Mouse (Mus musculus): ENCODE results near the gene Noc4l. TPM values are rescaled to one million over a fixed set of nuclear protein-coding genes. Genes with fewer than 3 reads are reported as not detected.

The Noc4l gene
- total RNA-seq, 2 experiments from 2014 or later, result 20.0 to 24.7 TPM

DNA sequence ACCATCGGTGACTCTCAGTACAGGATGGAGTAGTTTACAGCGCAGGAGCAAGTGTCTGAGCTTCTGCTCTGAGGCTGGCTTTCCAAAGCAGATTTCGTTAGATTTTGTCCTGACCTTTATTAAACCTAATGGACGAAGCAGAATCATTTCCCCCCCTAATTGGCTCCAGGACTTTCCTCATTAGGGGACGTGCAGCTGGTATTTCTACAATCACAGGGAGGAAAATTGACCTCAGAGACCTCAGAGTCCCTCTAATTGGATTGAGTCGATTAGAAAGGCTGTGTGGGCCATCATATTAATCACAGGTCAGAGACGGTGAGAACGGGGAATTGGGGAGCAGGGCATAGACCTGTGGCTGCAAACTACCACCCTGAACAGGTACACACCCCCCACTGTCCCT, 44.3 kb downstream of the Noc4l start:
- no peak for DNase-seq

DNA sequence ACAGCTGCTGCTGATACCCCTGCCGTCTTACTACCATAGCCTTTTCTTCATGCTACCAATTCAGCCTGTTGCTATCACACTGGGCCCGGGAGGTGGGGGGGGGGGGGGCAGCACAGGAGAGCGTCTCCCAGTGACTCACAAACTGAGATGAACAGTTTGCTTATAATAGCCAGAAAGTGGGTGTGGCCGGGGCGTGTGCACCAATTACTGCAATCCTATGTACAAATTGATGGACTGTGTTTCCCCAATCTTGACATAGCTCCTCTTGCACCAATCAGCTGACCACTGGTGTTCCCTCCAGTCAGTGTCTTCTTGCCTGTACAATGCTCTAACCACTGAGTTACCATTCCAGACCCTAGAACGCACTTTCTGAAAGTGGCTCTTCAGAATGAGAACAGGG, 44.9 kb downstream of the Noc4l start:
- no peak for DNase-seq

DNA sequence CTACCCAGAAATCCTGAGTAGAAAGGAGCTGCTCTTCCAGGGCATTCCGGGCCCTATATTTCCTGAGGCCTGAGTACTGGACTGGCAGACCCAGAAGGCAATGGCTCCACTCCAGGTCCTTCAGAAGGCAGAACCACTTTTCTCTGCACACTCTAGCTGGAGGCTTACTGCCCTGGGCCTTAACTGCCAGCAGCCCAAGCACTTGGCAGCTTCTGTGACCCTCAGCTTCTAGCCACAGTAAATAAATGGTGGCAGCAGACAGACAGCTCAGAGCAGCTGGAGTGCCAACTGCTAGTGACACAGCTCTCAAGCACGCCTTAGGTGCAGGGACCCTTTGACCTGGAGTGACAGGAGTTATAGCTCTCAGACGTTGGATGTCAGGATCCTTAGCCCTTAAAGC, 45.5 kb downstream of the Noc4l start:
- DNase-seq, result no peak

DNA sequence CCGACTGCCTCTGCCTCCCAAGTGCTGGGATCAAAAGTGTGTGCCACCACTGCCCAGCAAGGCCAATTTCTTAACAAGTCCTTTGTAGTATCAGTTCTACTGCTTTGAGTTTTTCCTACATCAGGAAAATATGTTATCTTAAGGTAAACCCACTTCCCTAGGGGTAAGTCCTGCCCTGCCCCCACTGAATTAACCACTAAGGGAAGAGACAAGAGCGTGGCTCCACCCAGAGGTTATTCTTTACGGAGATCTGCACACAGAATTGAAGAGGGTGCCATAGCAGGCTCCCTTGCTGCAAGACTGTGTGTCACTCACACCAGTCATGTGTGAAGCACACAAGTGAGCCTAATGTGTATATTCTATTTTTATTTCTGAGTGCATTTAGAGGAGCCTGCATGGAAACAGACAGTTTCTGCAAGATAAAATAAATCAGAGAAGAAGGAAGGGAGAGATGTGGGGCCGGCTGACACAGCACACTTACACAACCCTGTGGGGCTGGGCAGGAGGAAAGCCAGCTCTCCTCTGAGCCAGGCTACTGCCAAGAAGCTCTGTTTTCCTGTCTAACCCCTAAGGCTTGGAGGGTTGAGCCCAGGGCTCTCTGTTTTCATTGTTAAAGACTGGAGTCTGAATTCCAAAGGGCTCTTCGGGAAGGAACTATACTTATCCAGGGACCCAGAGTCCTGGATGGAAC, 47.5 kb downstream of the Noc4l start:
- DNase-seq, result no peak

DNA sequence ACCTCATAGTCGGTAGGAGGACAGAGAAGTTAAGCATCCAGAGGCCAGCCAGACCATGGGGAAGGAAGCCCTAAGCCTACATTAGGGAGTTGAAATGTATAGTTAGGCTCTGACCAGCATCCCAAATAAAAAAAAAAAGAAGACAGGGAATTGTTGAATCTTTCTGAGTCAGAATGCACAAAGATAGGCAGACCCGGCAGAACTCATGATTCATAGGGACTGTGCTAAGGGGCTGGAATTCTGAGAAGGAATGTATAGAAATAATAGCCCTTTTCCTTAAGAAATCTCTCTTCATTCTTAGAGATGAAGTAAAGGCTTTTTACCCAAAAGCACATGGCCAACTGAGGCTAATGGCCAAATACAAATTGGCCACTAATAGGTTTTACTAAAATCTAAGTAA, 48.9 kb downstream of the Noc4l start:
- DNase-seq, result no peak

DNA sequence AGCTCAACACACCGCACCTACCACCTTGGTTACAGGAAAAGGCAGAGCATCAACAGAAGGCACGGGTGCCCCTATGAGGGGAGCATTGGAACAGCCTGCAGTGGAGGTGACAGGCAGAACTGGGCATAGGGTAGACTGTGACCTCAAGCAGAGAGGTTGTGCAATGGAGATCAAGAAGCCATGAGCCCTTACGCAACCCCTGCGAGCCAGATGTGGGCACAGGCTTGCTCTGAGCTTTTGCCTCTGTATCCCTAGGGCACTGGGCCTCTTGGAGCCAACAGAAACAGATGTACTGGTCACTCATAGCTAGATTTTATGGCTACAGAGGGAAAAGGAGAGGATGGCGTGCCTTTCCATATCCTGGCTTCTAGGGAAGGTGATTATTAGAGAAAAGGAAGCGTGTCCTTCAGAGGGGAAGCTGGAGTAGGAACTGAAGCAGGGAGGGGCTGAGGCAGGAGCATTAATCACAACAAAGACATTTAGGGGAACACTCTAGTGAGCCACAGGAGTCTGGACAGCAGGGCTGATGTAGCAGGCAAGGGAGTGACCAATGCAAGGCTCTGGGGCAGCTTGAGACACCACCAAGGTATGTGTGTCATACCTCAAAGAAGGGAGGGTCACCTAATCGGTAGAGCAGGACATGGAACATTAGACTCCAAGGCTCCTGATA, 50.1 kb downstream of the Noc4l start:
- no peak for DNase-seq

Small RNA genes within 50 kb of the gene (microRNA-seq; reads per million reads assigned to microRNA genes)
- 1.2 to 2.1 reads per million in 2 experiments for gene Mir7026

Other genes with a start within 250 kb of the Noc4l start
- 10 to 100 TPM; 78.1 to 89.6 TPM for gene Fbrsl1, start 204.9 kb downstream of the Noc4l start, total RNA-seq (2021)
- gene Galnt9, start 109.1 kb downstream of the Noc4l start, total RNA-seq (2021), result 100 to 1,000 TPM; 105 to 109 TPM
- 10 to 100 TPM; 26.0 to 28.8 TPM for gene Ddx51, start within 50 bp of the Noc4l start, total RNA-seq (2021)
- 100 to 1,000 TPM in 1 of 2 experiments, 10 to 100 TPM in 1; 92.7 to 113 TPM for gene Ep400, start 117.3 kb upstream of the Noc4l start, total RNA-seq (2021)
- gene Pus1, start 127.2 kb upstream of the Noc4l start, total RNA-seq (2021), result 10 to 100 TPM; 17.7 to 20.2 TPM
- 10 to 100 TPM; 63.5 to 81.7 TPM for gene Ulk1, start 156.7 kb upstream of the Noc4l start, total RNA-seq (2021)
- gene Hscb, start 186.4 kb upstream of the Noc4l start, total RNA-seq (2021), result 10 to 100 TPM; 11.7 to 16.2 TPM
- gene Chek2, start 186.6 kb upstream of the Noc4l start, total RNA-seq (2021), result 1 to 10 TPM; 1.8 to 2.5 TPM
- gene Ttc28, start 226.4 kb upstream of the Noc4l start, total RNA-seq (2021), result 10 to 100 TPM; 12.7 to 13.0 TPM

Measured in layer of hippocampus, postnatal 36 days (tissue).